Mouse (Mus musculus) megakaryocyte, embryonic 14.5 days (primary cell): ENCODE measurements around the gene Vmn2r86.

Experiments used
- FLI1 ChIP-seq: IDR thresholded peaks from 2 replicates; pipeline ENCODE4 v1.6.1; 2012; ENCODE audit warnings: low read length, inconsistent platforms, mixed read lengths
- GATA1 ChIP-seq: IDR thresholded peaks from 3 replicates; pipeline ENCODE4 v1.6.1; 2012; ENCODE audit warnings: mixed read lengths, low read length, inconsistent platforms, borderline replicate concordance

- TF ChIP-seq GATA1 (no peak), FLI1 (no peak)
Observed at GRCm38 (mm10) chr10:130394232-130394631, 61.6 kb downstream of the Vmn2r86 start, which contains the start of gene Vmn2r84.
